Mouse (Mus musculus) cerebellum, adult 2 months (tissue): ENCODE measurements at regions not wholly inside any gene's neighbourhood (a gene's known extent, or its start where the extent isn't known, plus 50 kb on each side); places are given as distances from the start of the nearest gene placed in this dataset.

Experiments used
- DNase-seq, 2 experiments: peaks; one replicate each; pipeline ENCODE4 v3.0.0; 2021
- H3K27ac ChIP-seq: fragments of 200-500 bp; 2 replicates; pipeline ENCODE4 v1.5.1; 2012; ENCODE audit warnings: low read length, control low read depth, inconsistent platforms; ENCODE audit not compliant: insufficient read depth
- H3K27me3 ChIP-seq: fragments of 200-500 bp; 2 replicates; pipeline ENCODE4 v1.6.1; 2012; ENCODE audit warnings: inconsistent platforms, mild to moderate bottlenecking, low read length, moderate library complexity; ENCODE audit not compliant: control insufficient read depth, insufficient read depth
- H3K4me1 ChIP-seq: fragments of 200-500 bp; 2 replicates; pipeline ENCODE4 v1.6.1; 2011; ENCODE audit warnings: low read length; ENCODE audit not compliant: control insufficient read depth, insufficient read depth
- H3K4me3 ChIP-seq: fragments of 200-500 bp; replicated peaks from 2 replicates; pipeline ENCODE3; 2011; ENCODE audit warnings: mild to moderate bottlenecking, low read depth, low read length, control low read depth; ENCODE audit not compliant: insufficient read depth
- CTCF ChIP-seq: fragments of 200-500 bp; IDR thresholded peaks from 2 replicates; pipeline ENCODE4 v1.5.1; 2011; ENCODE audit warnings: low read depth, mild to moderate bottlenecking, control low read depth, low read length, moderate library complexity, borderline replicate concordance; ENCODE audit not compliant: insufficient read depth
- POLR2A ChIP-seq: fragments of 200-500 bp; IDR thresholded peaks from 2 replicates; pipeline ENCODE4 v1.6.1; 2011; ENCODE audit warnings: low read length, control low read depth, borderline replicate concordance; ENCODE audit not compliant: insufficient read depth
- WGBS: fragments of 180-500 bp; shearing (Covaris S2); methylation state at CpG from one replicate; pipeline ENCODE4 v1.1.7; 2018; 5-methylcytosine and 5-hydroxymethylcytosine counted together

DNA sequence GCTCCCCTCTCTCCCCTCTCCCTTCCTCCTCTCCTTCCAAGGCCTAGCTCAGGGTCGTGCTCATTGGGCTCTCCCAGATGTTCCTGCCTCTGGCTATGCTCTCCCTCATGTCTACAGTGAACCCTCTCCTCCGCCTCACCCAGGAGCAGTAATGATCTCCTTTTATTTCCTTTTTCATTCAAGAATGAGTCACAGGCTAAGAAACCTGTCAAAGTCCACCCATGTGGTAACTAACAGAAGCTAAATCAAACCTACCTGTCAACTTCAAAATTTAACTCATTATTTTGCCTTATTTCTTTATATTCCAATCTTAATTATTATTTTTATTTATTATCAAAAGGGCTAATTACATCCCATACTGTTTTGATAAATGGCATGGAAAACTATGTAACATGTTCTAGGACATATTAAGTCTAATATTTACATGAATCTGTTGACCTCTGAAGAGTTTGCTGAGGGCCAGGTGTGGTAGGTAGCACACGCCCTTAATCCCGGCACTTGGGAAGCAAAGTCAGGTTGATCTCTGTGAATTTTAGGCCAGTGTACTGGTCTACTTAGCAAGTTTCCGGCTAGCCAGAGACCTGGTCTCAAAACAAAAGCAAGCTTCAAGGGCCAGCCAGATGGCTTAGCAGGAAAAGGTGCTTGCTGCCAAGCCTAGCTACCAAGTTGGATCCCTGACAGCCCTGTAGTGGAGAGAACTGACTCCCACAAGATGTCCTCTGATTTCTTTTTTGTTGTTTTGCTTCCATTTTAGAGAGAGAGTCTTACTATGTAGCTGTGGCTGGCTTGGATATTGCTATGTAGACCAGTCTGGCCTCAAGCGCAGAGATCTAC is 51.9 kb upstream of the Slc16a1 start:
- H3K4me1 ChIP-seq = peaks cover 4% of the 10 kb centered on the region
- H3K27me3 ChIP-seq = no peaks in the 10 kb centered on the region
- peak; percentile 87 to 95 for DNase-seq
- 37% methylated on average over 6 of the region's 6 CpGs for WGBS
- peak overlapping the region; percentile 63 for H3K27ac ChIP-seq
- no peak overlapping the region for H3K4me3 ChIP-seq
- no peak for TF ChIP-seq POLR2A
- TF ChIP-seq CTCF = no peak

DNA sequence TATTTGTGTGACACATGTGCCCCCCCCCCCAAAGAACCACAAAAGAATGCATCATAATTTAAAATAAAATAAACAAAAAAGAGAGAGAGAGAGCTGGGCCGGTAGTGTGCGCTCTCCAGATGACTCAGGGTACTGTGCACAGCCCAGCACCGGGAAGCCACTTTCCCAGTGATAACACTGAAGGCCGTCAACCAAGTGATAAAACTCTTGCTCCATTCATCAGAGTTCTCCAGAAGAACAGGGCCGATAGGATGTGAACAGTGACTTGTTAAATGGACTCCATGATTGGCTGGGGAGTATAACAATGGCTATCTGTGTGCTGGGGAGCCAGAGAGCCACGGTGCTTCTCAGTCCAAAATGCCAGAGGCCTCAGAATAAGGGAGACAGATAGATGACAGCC is 53.2 kb upstream of the Slc16a1 start:
- no peak for DNase-seq
- Histone ChIP-seq H3K27ac (no peak overlapping the region), H3K4me1 (peaks cover 4% of the 10 kb centered on the region), H3K27me3 (no peaks in the 10 kb centered on the region), H3K4me3 (no peak overlapping the region)
- TF ChIP-seq CTCF (no peak), POLR2A (no peak)
- 82% methylated on average over 6 of the region's 6 CpGs for WGBS

DNA sequence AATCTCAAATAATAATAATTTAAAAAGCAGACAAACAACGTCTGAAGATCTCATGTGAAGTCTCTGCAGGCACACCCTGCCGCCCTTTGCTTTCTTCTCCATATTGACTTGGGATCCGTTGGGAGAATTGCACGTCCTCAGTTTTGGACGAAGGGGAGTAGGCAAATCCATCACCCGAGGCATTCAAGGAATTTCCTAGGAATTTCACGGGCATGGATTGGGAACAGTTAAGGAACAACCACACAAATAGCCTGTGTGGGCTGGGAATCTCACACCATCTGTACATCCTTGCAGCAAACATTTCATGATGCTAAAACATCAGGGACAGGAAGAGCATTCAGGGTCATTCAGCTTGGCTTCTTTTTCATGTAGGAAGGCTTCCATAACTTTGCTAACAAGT is 55.2 kb upstream of the Slc16a1 start:
- H3K4me1 ChIP-seq = peaks cover 4% of the 10 kb centered on the region
- no peaks in the 10 kb centered on the region for H3K27me3 ChIP-seq
- no peak for TF ChIP-seq CTCF
- no peak for TF ChIP-seq POLR2A
- no peak overlapping the region for H3K4me3 ChIP-seq
- DNase-seq = no peak
- 79% methylated on average over 7 of the region's 7 CpGs for WGBS
- H3K27ac ChIP-seq = no peak overlapping the region

DNA sequence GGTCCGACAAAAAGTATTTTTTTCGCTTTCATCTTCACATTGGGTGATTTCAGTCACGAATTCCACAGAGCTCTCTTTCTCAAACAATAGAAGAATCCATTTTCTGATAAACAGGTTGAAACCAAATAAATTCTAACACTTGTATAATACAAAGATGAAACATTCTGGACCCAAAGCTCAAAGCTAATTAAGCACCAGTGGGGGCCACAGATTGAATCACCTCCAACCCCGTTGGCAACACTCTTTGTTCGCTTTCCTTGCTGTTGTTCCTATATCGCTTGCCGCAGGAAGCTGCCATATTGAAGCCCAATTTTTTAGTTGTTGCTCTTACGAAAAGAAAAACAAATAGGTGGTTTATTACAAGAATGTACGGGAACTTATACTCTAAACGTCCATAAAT is 55.9 kb upstream of the Slc16a1 start:
- Histone ChIP-seq H3K27me3 (no peaks in the 10 kb centered on the region), H3K4me3 (no peak overlapping the region)
- 96% methylated on average over 10 of the region's 10 CpGs for WGBS

DNA sequence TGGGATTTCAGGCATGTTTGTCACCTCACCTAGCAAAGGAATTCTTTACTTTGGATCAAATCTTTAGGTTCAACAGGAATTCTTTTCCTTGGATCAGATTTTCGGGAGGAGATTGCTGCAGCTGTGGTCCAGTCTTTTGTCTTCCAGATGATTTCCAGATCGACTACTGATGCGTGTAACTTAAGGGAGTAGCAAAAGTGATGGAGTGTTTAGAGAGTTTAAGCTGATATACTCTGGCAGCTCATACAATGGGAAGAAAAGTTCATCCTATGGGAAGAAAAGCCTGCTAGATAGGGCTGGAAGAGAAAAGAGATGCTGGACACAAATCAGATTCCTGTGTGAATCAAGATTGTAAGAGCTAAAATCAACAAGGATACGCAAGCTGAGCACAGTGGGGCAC is 59.3 kb upstream of the Slc16a1 start:
- Histone ChIP-seq H3K27me3 (no peaks in the 10 kb centered on the region), H3K4me1 (no peaks in the 10 kb centered on the region; the same call in 1 of the 2 replicates), H3K27ac (no peak overlapping the region), H3K4me3 (no peak overlapping the region)
- DNase-seq = no peak
- 67% methylated on average over 4 of the region's 4 CpGs for WGBS
- TF ChIP-seq CTCF (no peak), POLR2A (no peak)

More for the DNA sequence above, 55.9 kb upstream of the Slc16a1 start:
- no peak for DNase-seq
- Histone ChIP-seq H3K27ac (no peak overlapping the region), H3K4me1 (peaks cover 4% of the 10 kb centered on the region)
- TF ChIP-seq POLR2A (no peak), CTCF (no peak)

DNA sequence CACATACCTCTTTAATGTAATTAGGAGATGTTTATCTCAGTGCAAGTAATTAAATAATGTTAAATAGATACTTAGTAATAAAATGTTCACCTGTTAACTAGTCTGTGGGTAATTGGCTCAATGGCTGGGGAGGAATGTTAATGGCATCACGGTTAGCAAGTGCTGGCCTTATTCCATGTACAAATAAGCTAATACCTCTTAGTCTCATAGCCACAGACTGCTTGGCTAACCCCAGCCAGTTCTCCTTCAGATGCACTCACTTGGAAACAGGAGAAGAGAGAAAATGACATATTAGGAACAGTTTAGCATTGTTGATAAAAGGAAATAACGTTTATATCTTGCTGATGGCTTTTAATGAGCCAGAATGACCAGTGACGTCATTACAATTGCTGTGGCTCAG is 60.1 kb upstream of the Slc16a1 start:
- WGBS = 37% methylated on average over 3 of the region's 3 CpGs
- Histone ChIP-seq H3K27ac (no peak overlapping the region), H3K4me3 (no peak overlapping the region), H3K27me3 (no peaks in the 10 kb centered on the region), H3K4me1 (no peaks in the 10 kb centered on the region)
- no peak for DNase-seq
- no peak for TF ChIP-seq CTCF
- TF ChIP-seq POLR2A = no peak

DNA sequence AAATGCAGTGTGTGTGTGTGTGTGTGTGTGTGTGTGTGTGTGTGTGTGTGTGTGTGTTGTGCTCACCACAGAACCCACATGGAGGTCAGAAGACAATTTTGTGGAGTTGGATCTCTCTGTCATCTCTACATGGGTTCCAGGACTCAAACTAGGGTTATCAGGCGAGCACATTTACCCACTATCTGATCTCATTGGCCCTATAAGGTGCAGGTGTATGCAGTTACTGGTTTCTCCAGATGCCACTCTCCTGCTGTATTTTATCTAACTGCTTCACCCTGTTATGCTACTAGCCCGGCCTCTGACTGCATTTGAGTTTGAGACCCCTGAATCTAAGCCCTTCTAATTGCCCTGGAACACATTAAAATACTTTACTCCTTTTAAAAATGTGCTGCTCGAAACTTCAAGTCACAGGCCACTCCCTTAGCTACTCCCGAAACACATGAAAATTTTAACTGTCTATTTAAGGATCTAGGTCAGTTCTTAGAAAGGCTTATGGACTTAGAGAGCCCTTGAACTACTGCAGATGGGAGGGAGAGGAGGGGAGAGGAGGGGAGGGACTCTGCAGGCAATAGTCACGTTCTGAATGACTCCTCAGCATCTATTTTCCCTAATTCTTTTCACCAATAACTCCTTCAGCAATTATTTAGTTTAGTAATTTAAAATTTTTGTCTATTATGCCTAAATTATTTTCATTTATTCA is 61.1 kb upstream of the Slc16a1 start:
- TF ChIP-seq CTCF = no peak
- no peak for TF ChIP-seq POLR2A
- Histone ChIP-seq H3K27me3 (no peaks in the 10 kb centered on the region), H3K4me3 (no peak overlapping the region), H3K27ac (no peak overlapping the region), H3K4me1 (no peaks in the 10 kb centered on the region)
- DNase-seq = no peak
- WGBS = 85% methylated on average over 5 of the region's 5 CpGs

DNA sequence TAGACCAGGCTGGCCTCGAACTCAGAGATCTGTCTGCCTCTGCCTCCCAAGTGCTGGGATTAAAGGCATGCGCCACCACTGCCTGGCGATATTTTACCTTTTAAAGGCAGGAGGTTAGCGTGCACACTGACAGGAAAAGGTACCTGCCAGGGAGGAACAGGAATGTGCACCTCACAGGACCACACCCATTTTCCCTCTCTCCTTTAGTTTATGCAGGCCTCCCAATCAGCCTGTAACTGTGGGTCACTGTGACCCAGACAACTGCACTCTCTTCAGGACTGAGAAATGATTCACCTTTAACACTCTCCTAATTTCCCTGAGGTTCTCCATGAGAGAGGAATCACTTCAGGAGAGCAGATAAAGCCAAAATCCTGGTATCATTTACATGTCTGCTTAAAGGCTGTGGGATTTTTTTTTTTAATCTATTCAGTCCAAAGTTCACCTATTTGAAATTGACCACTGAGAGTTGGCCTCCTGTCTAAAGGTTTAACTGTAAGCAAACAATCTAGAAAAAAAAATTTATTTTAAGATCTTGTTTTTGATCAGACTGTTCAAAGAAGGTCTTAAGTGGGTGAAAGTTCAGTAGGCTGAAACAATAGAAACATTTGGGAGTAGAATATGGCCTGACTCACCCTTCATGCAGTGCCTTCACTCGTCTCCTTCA is 61.7 kb upstream of the Lrig2 start:
- TF ChIP-seq CTCF (no peak), POLR2A (no peak)
- 80% methylated on average over 5 of the region's 5 CpGs for WGBS
- Histone ChIP-seq H3K27ac (no peak overlapping the region), H3K27me3 (no peaks in the 10 kb centered on the region), H3K4me1 (no peaks in the 10 kb centered on the region), H3K4me3 (no peak overlapping the region)
- no peak for DNase-seq
